Mouse (Mus musculus) forebrain, embryonic 16.5 days (tissue): ENCODE measurements around the gene Anapc11. TPM values are rescaled to one million over a fixed set of nuclear protein-coding genes. Genes with fewer than 3 reads are reported as not detected.
"Not testable (repeated sequence)": the region's sequence is repeated elsewhere in the genome, so short reads cannot be mapped to it uniquely, and the experiment has no call there.

ENCODE experiments used
- ATAC-seq: fragments of 200-750 bp; cut with Nextera tagmentation; 2 replicates; pipeline ENCODE4 v1.8.0; 2017; ENCODE audit warnings: mild to moderate bottlenecking, moderate library complexity
- H3K27ac ChIP-seq: fragments of 300-500 bp; sonication (generic); 2 replicates; pipeline ENCODE4 v1.5.1; 2014; ENCODE audit warnings: low read length, control low read depth
- H3K27me3 ChIP-seq: fragments of 300-500 bp; sonication (generic); replicated peaks from 2 replicates; pipeline ENCODE4 v1.6.1; 2014; ENCODE audit warnings: low read length; ENCODE audit not compliant: control insufficient read depth, insufficient read depth
- H3K36me3 ChIP-seq: fragments of 300-500 bp; sonication (generic); 2 replicates; pipeline ENCODE4 v1.6.1; 2014; ENCODE audit not compliant: control insufficient read depth, insufficient read depth
- H3K4me1 ChIP-seq: fragments of 300-500 bp; sonication (generic); replicated peaks from 2 replicates; pipeline ENCODE4 v1.6.1; 2014; ENCODE audit warnings: low read length; ENCODE audit not compliant: control insufficient read depth, insufficient read depth
- H3K4me2 ChIP-seq: fragments of 300-500 bp; sonication (generic); 2 replicates; pipeline ENCODE4 v1.6.1; 2014; ENCODE audit warnings: mild to moderate bottlenecking, low read length, control low read depth
- H3K4me3 ChIP-seq: fragments of 300-500 bp; sonication (generic); replicated peaks from 2 replicates; pipeline ENCODE4 v1.5.1; 2014; ENCODE audit warnings: mild to moderate bottlenecking, low read length, control low read depth
- H3K9ac ChIP-seq: fragments of 300-500 bp; sonication (generic); replicated peaks from 2 replicates; pipeline ENCODE4 v1.6.1; 2014; ENCODE audit warnings: low read depth, low read length, control low read depth
- H3K9me3 ChIP-seq: fragments of 300-500 bp; sonication (generic); 2 replicates; pipeline ENCODE4 v1.6.1; 2016; ENCODE audit warnings: low read length; ENCODE audit not compliant: control insufficient read depth
- WGBS: fragments of 180-500 bp; shearing (Covaris S2); extraction: QIAGEN DNeasy Blood & Tissue Kit; methylation state at CpG from one replicate; pipeline ENCODE4 v1.1.7; 2014; 5-methylcytosine and 5-hydroxymethylcytosine counted together
- polyA plus RNA-seq: library from polyadenylated mRNA; unstranded; fragments of >200 nt; fragmentation: Nextera tagmentation; extraction: Ambion mirVana; gene quantifications from 2 replicates; pipeline ENCODE4 v1.2.1, GENCODE M21; 2015

Gene Anapc11
- polyA plus RNA-seq, 1 experiment from 2014 or later, result 192 TPM

- H3K9me3 ChIP-seq, result no peaks in the 10 kb centered on the region
- peaks cover 15% of the 10 kb centered on the region; the same call in 1 of the 2 replicates for H3K36me3 ChIP-seq
- peak overlapping the region; percentile 98 for H3K4me2 ChIP-seq
- H3K4me1 ChIP-seq, result peaks cover 18% of the 10 kb centered on the region
- H3K9ac ChIP-seq, result peak overlapping the region; percentile 85
- H3K4me3 ChIP-seq, result peak overlapping the region; percentile 89
- H3K27me3 ChIP-seq, result no peaks in the 10 kb centered on the region
- no peak for ATAC-seq
- WGBS, result 63% methylated on average over 15 of the region's 15 CpGs
- peak overlapping the region; percentile 88 for H3K27ac ChIP-seq
Observed at GRCm38 (mm10) chr11:120579316-120580107, 18.7 kb upstream of the Anapc11 start.

GRCm38 (mm10) chr11:120580190-120580589 lies 18.0 kb upstream of the Anapc11 start:
- peaks cover 18% of the 10 kb centered on the region; the same call in 1 of the 2 replicates for H3K36me3 ChIP-seq
- 63% methylated on average over 7 of the region's 7 CpGs for WGBS
- peak overlapping the region; percentile 88 for H3K27ac ChIP-seq
- H3K9ac ChIP-seq, result peak overlapping the region; percentile 85
- peak overlapping the region; percentile 89 for H3K4me3 ChIP-seq
- H3K27me3 ChIP-seq, result no peaks in the 10 kb centered on the region
- H3K4me1 ChIP-seq, result peaks cover 18% of the 10 kb centered on the region
- no peak for ATAC-seq
- no peaks in the 10 kb centered on the region for H3K9me3 ChIP-seq
- H3K4me2 ChIP-seq, result peak overlapping the region; percentile 98

GRCm38 (mm10) chr11:120580871-120581331 lies 17.3 kb upstream of the Anapc11 start:
- peak; percentile 41 for ATAC-seq
- under 1% methylated on average over 42 of the region's 44 CpGs for WGBS
- H3K27ac ChIP-seq, result peak overlapping the region; percentile 88
- peak overlapping the region; percentile 85 for H3K9ac ChIP-seq
- peak overlapping the region; percentile 98 for H3K4me2 ChIP-seq
- peaks cover 18% of the 10 kb centered on the region for H3K4me1 ChIP-seq
- H3K27me3 ChIP-seq, result no peaks in the 10 kb centered on the region
- H3K4me3 ChIP-seq, result peak overlapping the region; percentile 89
- no peaks in the 10 kb centered on the region for H3K9me3 ChIP-seq
- H3K36me3 ChIP-seq, result peaks cover 22% of the 10 kb centered on the region; the same call in 1 of the 2 replicates

GRCm38 (mm10) chr11:120581490-120582267 lies 16.5 kb upstream of the Anapc11 start, which contains the start of gene Arhgdia:
Gene Arhgdia (minus strand): TSS chr11:120581624.
- Histone ChIP-seq H3K36me3 (peaks cover 24% of the 10 kb centered on the region; the same call in 1 of the 2 replicates), H3K9me3 (no peaks in the 10 kb centered on the region), H3K27me3 (no peaks in the 10 kb centered on the region), H3K4me2 (peak within 1 kb of the TSS; percentile 98), H3K9ac (peak within 1 kb of the TSS; percentile 85), H3K4me1 (peaks cover 18% of the 10 kb centered on the region), H3K27ac (peak within 1 kb of the TSS; percentile 88), H3K4me3 (peak within 1 kb of the TSS; percentile 89)
- peak; percentile 70 for ATAC-seq
- WGBS, result 4% methylated on average over 64 of the region's 75 CpGs

- Histone ChIP-seq H3K4me2 (peak overlapping the region; percentile 56), H3K4me3 (peak overlapping the region; percentile 89), H3K27me3 (no peaks in the 10 kb centered on the region), H3K27ac (peak overlapping the region; percentile 88), H3K36me3 (peaks cover 28% of the 10 kb centered on the region; the same call in 1 of the 2 replicates), H3K9ac (peak overlapping the region; percentile 85), H3K9me3 (no peaks in the 10 kb centered on the region), H3K4me1 (peaks cover 18% of the 10 kb centered on the region)
- no peak for ATAC-seq
- WGBS, result 75% methylated on average over 8 of the region's 8 CpGs
Observed at GRCm38 (mm10) chr11:120582268-120582981, 15.8 kb upstream of the Anapc11 start.

GRCm38 (mm10) chr11:120582982-120583293 lies 15.3 kb upstream of the Anapc11 start:
- H3K9me3 ChIP-seq, H3K27ac ChIP-seq, H3K4me2 ChIP-seq, H3K9ac ChIP-seq, H3K27me3 ChIP-seq, H3K4me3 ChIP-seq, ATAC-seq: not testable (repeated sequence)
- 98% methylated on average over 2 of the region's 2 CpGs for WGBS
- H3K36me3 ChIP-seq, result peaks cover 27% of the 10 kb centered on the region; the same call in 1 of the 2 replicates
- peaks cover 18% of the 10 kb centered on the region for H3K4me1 ChIP-seq

GRCm38 (mm10) chr11:120583937-120584336 lies 14.3 kb upstream of the Anapc11 start:
- no peak overlapping the region for H3K9ac ChIP-seq
- 89% methylated on average over 1 of the region's 1 CpGs for WGBS
- H3K4me3 ChIP-seq, result no peak overlapping the region
- no peaks in the 10 kb centered on the region for H3K27me3 ChIP-seq
- no peak overlapping the region for H3K4me2 ChIP-seq
- peaks cover 18% of the 10 kb centered on the region for H3K4me1 ChIP-seq
- no peak for ATAC-seq
- H3K36me3 ChIP-seq, result peaks cover 27% of the 10 kb centered on the region; the same call in 1 of the 2 replicates
- H3K9me3 ChIP-seq, result no peaks in the 10 kb centered on the region
- H3K27ac ChIP-seq, result no peak overlapping the region

- H3K4me3 ChIP-seq, result no peak overlapping the region
- H3K4me2 ChIP-seq, result no peak overlapping the region
- no peak for ATAC-seq
- no peak overlapping the region for H3K9ac ChIP-seq
- peaks cover 47% of the 10 kb centered on the region for H3K36me3 ChIP-seq
- H3K4me1 ChIP-seq, result no peaks in the 10 kb centered on the region
- no peak overlapping the region for H3K27ac ChIP-seq
- WGBS, result 97% methylated on average over 6 of the region's 6 CpGs
- no peaks in the 10 kb centered on the region for H3K27me3 ChIP-seq
- no peaks in the 10 kb centered on the region for H3K9me3 ChIP-seq
Observed at GRCm38 (mm10) chr11:120588531-120588930, 9.7 kb upstream of the Anapc11 start.
